In the genomic region with DNA sequence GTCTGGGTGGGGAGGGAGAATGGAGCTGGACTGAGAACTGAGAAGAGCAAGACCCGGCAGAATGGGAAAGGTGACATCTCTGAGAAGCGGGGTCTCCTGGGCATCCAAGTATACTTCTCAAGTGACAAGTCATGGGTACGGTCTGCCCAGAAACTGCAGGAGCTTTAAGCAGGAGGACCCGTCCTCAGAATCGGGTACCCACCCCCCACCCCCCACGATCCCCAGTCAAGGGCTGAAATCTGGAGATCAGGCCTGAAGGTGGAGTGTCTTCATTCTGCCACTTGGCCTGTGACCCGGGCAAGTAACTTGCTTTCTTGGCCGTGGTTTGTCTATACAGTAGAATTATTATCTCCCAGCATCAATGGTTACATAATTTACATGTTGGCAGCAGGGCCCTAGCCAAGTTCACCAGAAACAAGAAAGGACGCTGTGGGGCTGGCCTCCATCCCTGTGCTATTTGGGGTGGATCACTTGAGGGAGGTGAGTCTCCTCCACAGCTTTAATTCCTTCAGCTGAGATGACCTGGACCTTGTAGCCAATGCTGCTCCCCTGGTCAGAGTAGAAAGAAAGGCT, we compare ENCODE assay signal across 7 mouse cellular contexts. TPM values are rescaled to one million over a fixed set of nuclear protein-coding genes. Genes with fewer than 3 reads are reported as not detected.
A peak's percentile ranks its signal among the peaks of the same experiment; 100 is the strongest.
DNase-seq lines count a peak whose midpoint lies in the region; ATAC-seq lines count a peak whose summit lies in the region.

No protein-coding gene starts in this region.

- DNase-seq in cerebellum, adult 9-10 months: peak; percentile 84
- DNase-seq in hindbrain, embryonic 10.5 days (ENCODE audit: low spot score): no peak
- DNase-seq in spleen, postnatal 4 days (ENCODE audit: low spot score in 2 of 2): no peak
- DNase-seq in thymus, adult 18-20 months: no peak

- peak overlapping the region; percentile 70 for H3K9ac ChIP-seq in midbrain, embryonic 13.5 days (replicated peaks)

- peak overlapping the region; percentile 87 for H3K27ac ChIP-seq in hindbrain, embryonic 10.5 days
- peak overlapping the region; percentile 41 for H3K27ac ChIP-seq in midbrain, embryonic 13.5 days

- H3K36me3 ChIP-seq in megakaryocyte, embryonic 14.5 days (replicated peaks; ENCODE audit: low read length): no peaks in the 10 kb centered on the region
- no peaks in the 10 kb centered on the region for H3K36me3 ChIP-seq in hindbrain, embryonic 10.5 days
- H3K36me3 ChIP-seq in midbrain, embryonic 13.5 days: no peaks in the 10 kb centered on the region

- peak overlapping the region; percentile 89 for H3K4me3 ChIP-seq in megakaryocyte, embryonic 14.5 days (replicated peaks)
- H3K4me3 ChIP-seq in hindbrain, embryonic 10.5 days: peak overlapping the region; percentile 81
- H3K4me3 ChIP-seq in midbrain, embryonic 13.5 days (replicated peaks): peak overlapping the region; percentile 58

- 7% methylated on average over 9 of the region's 9 CpGs for WGBS in hindbrain, embryonic 10.5 days
- 5% methylated on average over 9 of the region's 9 CpGs for WGBS in midbrain, embryonic 13.5 days

- peaks cover 16% of the 10 kb centered on the region for H3K4me1 ChIP-seq in megakaryocyte, embryonic 14.5 days
- peaks cover 56% of the 10 kb centered on the region for H3K4me1 ChIP-seq in hindbrain, embryonic 10.5 days (replicated peaks)
- peaks cover 51% of the 10 kb centered on the region for H3K4me1 ChIP-seq in midbrain, embryonic 13.5 days (replicated peaks)

- peaks cover 94% of the 10 kb centered on the region for H3K27me3 ChIP-seq in megakaryocyte, embryonic 14.5 days (replicated peaks)
- peaks cover 77% of the 10 kb centered on the region for H3K27me3 ChIP-seq in hindbrain, embryonic 10.5 days (ENCODE audit: insufficient read depth, poor library complexity, severe bottlenecking)
- peaks cover 43% of the 10 kb centered on the region for H3K27me3 ChIP-seq in midbrain, embryonic 13.5 days

- H3K4me2 ChIP-seq in midbrain, embryonic 13.5 days (replicated peaks): peak overlapping the region; percentile 86

- no peaks in the 10 kb centered on the region for H3K9me3 ChIP-seq in megakaryocyte, embryonic 14.5 days
- H3K9me3 ChIP-seq in hindbrain, embryonic 10.5 days: no peaks in the 10 kb centered on the region
- H3K9me3 ChIP-seq in midbrain, embryonic 13.5 days: no peaks in the 10 kb centered on the region

- ATAC-seq in megakaryocyte, adult 5-6 weeks (ENCODE audit: poor library complexity, severe bottlenecking): no peak
- peak; percentile 40 for ATAC-seq in midbrain, embryonic 13.5 days

RNA-seq across cellular contexts. Expression of a gene that starts 34.3 kb away (rescaled TPM):
- not detected in 2 replicates for polyA plus RNA-seq in megakaryocyte, embryonic 14.5 days (2012; ENCODE audit: insufficient read depth, low replicate concordance)
- not detected in 2 replicates for total RNA-seq in megakaryocyte, adult 5-6 weeks (2015)
- not detected in 2 replicates for total RNA-seq in megakaryocyte, adult 5-6 weeks (2017)
- polyA plus RNA-seq in hindbrain, embryonic 10.5 days (2016; fragmentation: Nextera tagmentation; extraction: Ambion mirVana): 0.07 and 0.13 TPM in 2 replicates
- polyA plus RNA-seq in midbrain, embryonic 13.5 days (2015; fragmentation: Nextera tagmentation; extraction: Ambion mirVana): 6.7 and 9.3 TPM in 2 replicates

RNA-seq across cellular contexts. Expression of a gene that starts 53.1 kb away (rescaled TPM):
- polyA plus RNA-seq in megakaryocyte, embryonic 14.5 days (2012; ENCODE audit: insufficient read depth, low replicate concordance): 0.34 TPM in 1 of 2 replicates, not detected in the other
- not detected in 2 replicates for total RNA-seq in megakaryocyte, adult 5-6 weeks (2015)
- total RNA-seq in megakaryocyte, adult 5-6 weeks (2017): not detected in 2 replicates
- polyA plus RNA-seq in hindbrain, embryonic 10.5 days (2016; fragmentation: Nextera tagmentation; extraction: Ambion mirVana): 1.0 and 1.3 TPM in 2 replicates
- 0.73 and 1.9 TPM in 2 replicates for polyA plus RNA-seq in midbrain, embryonic 13.5 days (2015; fragmentation: Nextera tagmentation; extraction: Ambion mirVana)
